Mouse (Mus musculus) liver, embryonic 14.5 days (tissue): ENCODE measurements around the gene Pde1a.

Experiments
- CTCF ChIP-seq: IDR thresholded peaks from 2 replicates; pipeline ENCODE4 v1.5.1; 2016; ENCODE audit warnings: antibody characterized with exemption, low read depth, control low read depth
- EP300 ChIP-seq: IDR thresholded peaks from 2 replicates; pipeline ENCODE4 v1.6.1; 2016; ENCODE audit warnings: antibody characterized with exemption, low read depth

- no peak for TF ChIP-seq CTCF
- no peak for TF ChIP-seq EP300
These were observed 230.7 kb downstream of the Pde1a start for GRCm38 (mm10) chr2:79898522-79898921.
